Mouse (Mus musculus): ENCODE data around the gene Hyal3.
"Not testable (repeated sequence)": the region's sequence is repeated elsewhere in the genome, so short reads cannot be mapped to it uniquely, and the experiment has no call there.

Hyal3 gene

GRCm38 (mm10) chr9:107550491-107551116 lies 30.0 kb upstream of the Hyal3 start:
- in situ Hi-C loops (cut with MboI): no loop called here

GRCm38 (mm10) chr9:107551117-107551889 lies 29.3 kb upstream of the Hyal3 start, which contains the start of gene Rassf1:
TSS of gene Rassf1 (plus strand) at chr9:107551555.
- in situ Hi-C loops (cut with MboI): no loop called here

DNA sequence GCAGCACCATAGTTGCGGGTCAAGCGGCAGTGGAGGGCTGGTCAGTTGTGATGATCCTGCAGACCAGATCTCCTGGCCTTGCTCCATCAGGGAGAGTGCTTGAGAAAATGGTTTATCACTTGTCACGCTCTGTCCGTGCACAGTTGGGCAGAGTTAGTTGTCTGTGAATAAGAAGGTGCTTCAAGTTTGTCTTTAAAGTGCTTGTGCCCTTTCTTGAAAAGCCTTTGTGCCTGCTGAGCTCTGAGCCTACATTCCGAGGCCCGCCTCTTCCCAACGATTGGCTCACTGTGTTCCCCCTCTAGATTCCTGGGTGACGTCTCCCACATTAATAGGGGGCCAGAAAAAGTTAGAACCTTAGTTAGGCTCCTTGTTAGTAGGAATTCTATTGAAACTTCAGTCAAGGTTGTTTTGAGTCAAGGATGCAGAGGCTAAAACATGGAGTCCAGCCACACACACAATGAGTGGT lies 28.7 kb upstream of the Hyal3 start:
- in situ Hi-C loops (cut with MboI): no loop called here

GRCm38 (mm10) chr9:107552690-107553393 lies 27.8 kb upstream of the Hyal3 start:
- in situ Hi-C loops (cut with MboI): no loop called here

DNA sequence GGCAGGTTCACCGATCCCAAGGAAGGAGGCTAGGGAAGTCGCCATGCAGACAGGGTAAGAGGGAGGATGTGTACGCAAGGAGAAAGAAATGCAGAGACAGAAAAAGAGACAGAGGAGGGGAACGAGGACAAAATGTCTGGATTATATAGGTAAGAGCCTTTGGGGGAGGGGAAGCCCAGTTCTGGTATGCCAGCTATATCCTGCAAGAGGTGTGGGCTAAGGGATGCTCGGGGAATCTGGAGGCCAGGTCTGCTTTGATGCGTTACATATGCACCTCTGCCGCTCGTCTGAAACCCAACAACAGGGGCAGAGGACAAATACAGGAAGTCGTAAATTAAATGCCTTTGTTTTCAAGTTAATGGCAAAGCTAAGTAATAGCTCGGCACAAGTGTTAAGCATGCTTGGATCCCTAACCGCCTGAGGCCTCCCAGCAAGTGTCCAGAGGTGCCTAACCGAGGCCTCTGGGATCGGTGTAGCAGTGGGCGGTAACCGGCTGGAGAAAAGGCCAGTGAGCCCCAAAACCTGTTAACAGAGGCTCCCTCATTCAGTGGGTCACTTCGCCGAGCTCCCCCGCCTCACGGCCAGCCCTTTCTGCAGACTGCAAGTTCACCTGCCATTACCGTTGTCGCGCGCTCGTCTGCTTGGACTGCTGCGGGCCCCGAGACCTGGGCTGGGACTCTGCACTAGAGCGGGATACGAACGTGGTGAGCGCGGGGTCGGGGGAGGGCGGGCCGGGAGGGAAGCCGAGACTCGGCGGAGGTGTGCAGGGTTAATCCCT lies 26.9 kb upstream of the Hyal3 start:
- in situ Hi-C loops (cut with MboI): no loop called here

DNA sequence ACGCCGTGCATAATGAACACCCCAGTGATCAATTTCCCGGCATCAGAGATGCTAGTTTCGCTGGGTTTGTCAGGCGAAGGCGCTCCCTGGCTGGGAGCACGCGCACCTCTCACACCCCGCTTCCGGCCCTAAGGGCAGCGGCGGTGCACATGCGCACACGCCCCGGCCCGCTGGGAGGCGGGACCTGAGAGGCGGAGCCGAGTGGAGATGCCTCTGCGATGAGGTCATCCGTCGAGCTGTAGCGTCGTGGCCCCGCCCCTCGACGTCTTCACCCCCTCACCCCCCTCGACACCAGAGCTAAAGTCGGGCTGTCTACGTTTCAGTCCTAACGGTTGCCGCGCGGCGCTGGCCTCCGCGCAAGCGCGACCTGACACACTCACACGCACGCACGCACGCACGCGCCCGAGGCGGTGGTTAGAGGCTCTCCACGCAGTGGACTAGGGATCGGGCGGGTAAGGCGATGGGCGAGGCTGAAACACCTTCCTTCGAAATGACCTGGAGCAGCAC lies 26.2 kb upstream of the Hyal3 start:
- in situ Hi-C loops (cut with MboI): no loop called here

GRCm38 (mm10) chr9:107555031-107555457 lies 25.6 kb upstream of the Hyal3 start:
- in situ Hi-C loops (cut with MboI): no loop called here

- in situ Hi-C loops (cut with MboI): no loop called here
Observed at GRCm38 (mm10) chr9:107555701-107556100, 24.9 kb upstream of the Hyal3 start.

GRCm38 (mm10) chr9:107556346-107556745 lies 24.3 kb upstream of the Hyal3 start:
- in situ Hi-C loops (cut with MboI): no loop called here

GRCm38 (mm10) chr9:107563029-107563581 lies 17.5 kb upstream of the Hyal3 start, which contains the start of gene Tusc2:
TSS of gene Tusc2 (plus strand) at chr9:107563255.
- in situ Hi-C loops (cut with MboI): no loop called here

GRCm38 (mm10) chr9:107565556-107565955 lies 15.1 kb upstream of the Hyal3 start:
- in situ Hi-C loops (cut with MboI): not testable (repeated sequence)

DNA sequence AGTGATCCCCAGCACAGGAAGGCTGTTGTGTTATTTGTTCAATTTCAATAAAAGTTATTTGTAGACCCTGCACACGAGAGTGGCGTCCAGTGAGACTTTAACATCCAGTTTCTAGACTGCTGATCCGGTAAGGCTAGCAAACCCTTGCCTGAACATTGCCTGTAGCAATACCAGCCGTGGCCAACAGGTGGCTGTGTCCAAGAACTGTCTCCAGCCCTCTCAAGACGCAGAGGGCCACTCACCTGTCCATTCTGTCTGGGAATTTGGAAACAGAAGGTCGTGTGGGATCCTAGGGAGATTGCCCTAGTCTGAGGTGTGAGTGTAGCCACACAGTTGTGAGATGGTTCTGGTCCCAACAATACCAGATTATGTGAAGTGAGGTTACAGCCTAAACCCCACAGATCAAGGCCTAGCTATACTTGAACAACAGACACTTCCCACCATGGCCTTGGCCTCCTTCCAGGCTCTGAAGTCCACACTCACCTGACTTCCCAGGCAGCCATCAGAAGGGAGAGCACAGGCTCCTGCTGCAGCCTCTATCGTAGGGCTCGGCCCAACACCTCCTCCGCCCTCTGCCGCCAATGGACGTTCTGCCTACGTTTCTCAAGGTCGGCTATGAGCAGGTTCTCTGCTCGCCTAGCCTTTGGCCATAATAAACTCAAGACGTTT lies 14.4 kb upstream of the Hyal3 start:
- in situ Hi-C loops (cut with MboI): no loop called here

DNA sequence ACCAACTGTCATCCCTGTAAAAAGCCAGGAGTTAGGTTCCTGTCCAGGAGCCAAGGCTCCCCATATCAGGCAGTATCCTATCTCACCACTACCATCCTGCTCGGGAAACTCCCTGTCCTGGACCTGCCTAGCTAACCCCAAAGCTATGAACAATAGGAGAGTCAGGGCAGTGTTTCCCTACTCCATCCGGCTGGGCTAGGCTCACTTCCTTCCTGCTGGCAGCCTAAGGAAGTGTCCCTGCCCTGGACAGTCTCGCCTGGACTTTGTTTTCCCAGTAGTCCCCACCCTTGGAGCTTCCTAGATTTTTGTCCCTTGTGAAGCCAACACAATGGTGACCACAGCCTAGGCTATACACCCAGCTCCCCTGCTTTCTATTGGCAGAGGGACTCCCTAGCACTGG lies 13.8 kb upstream of the Hyal3 start:
- in situ Hi-C loops (cut with MboI): no loop called here

DNA sequence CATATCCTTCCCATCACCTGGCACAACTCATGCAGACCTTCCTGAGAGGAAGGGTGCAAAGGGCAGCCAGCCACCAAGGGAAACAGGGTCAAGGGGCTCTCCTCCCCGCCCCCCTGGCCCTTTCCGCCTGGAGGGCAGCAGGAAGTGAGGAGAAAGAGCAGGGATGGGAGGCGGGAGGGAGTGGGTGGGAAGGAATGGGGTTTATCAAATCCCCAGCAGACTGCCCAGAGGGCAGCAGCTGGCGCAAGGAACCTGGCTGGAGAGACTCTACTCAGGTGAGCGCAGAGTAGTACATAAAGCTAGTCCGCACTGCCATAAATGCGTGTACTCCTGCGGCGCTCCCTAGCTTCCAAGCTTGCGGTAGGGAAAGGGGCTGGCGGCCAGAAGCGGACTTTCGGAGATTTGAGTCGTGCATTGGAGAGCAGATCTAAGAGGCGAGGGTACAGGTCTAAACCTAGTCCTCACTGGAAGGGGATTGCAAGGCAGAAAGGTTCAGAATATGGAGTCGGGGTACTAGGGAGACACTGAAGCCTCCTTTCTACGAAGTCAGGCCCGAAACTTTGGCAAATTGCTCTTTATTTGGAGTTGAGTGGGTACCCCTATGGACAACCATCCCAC lies 12.8 kb upstream of the Hyal3 start, which contains the start of gene Hyal2:
TSS of gene Hyal2 (plus strand) at position 244 of the 618 bp plus-strand sequence.
- in situ Hi-C loops (cut with MboI): no loop called here

- in situ Hi-C loops (cut with MboI): no loop called here
Observed at GRCm38 (mm10) chr9:107568331-107569261, 12.0 kb upstream of the Hyal3 start.

DNA sequence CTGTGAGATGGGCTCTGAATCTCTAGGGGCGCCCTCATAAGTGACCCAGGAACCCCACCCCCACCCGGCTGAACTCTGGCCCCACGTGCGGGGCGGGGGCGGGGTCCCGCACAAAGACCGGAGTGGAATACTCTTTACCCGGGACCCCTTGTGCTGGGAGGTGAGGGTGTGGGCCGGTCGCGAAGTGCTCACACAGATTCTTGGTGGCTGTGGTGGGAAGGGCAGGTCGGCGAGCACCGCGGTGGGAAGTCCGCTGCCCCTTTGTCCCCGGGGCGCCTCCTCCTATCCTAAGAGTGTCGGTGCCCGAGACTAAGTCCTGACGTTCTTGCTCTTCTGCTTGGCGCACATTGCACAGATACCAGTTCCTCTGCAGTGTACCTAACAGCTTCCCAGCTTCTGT lies 11.3 kb upstream of the Hyal3 start:
- in situ Hi-C loops (cut with MboI): no loop called here

GRCm38 (mm10) chr9:107570016-107570415 lies 10.6 kb upstream of the Hyal3 start:
- in situ Hi-C loops (cut with MboI): no loop called here

GRCm38 (mm10) chr9:107570845-107571244 lies 9.8 kb upstream of the Hyal3 start:
- in situ Hi-C loops (cut with MboI): no loop called here
